Mouse (Mus musculus): ENCODE measurements around the gene Aldh3a2.

DNA sequence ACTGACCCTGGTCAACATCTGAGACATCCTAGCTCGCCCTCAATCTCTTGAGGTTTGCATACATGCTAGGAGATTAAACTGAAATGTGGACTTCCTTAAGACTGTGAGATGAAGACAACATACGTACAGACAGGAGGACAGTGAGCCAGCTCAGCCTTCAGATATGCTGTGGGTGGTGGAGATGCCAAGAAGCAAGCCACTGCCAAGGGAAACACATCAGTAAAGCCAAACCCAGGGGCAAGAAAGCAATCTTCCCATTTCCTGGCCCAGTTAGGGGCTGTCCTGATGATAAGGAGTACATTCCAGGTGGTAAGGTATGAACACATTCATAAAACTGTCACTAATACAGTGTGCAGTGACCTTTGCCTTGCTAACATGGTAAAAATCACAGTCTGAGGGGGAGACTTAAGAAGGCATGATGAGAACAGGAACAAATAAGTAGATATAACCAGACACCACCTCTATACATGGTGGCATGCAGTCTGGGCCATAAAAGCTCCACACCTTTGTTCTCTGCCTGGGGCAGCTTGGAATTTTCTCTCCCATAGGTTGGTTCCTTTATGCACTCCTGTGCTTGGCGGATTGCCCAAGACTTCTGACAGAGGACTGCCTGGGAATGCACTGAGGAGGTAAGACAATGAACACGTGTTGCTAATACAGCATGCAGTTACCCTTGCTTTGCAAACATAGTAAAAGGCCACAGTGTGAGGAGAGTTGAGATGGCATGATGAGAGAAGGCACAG is 67.5 kb downstream of the Aldh3a2 start:
- TF ChIP-seq MAFK (IDR thresholded peaks at IDR 0.05; ENCODE audit: insufficient read depth, low read depth, low read length) (no peak), CHD2 (IDR thresholded peaks at IDR 0.05; ENCODE audit: low read depth, low read length) (no peak), ZNF384 (IDR thresholded peaks at IDR 0.05; ENCODE audit: low read depth, low read length) (no peak)
